24 mouse cellular contexts compared by ENCODE assay signal in genomic region chr11:12041787-12042186, GRCm38 (mm10). TPM values are rescaled to one million over a fixed set of nuclear protein-coding genes. Genes with fewer than 3 reads are reported as not detected.
"Had no signal": no experiment of that assay in that cellular context is flagged by ENCODE, and none has a peak within 500 bp of the region (broad histone marks: within the 10 kb centered on the region; RNA-seq: fewer than 3 reads in every experiment).

No protein-coding gene starts in this region.

- H3K9me3 ChIP-seq: heart, embryonic 10.5 days; heart, embryonic 12.5 days; hindbrain, embryonic 10.5 days; hindbrain, embryonic 12.5 days; intestine, embryonic 15.5 days; limb, embryonic 10.5 days; limb, embryonic 12.5 days had no signal

- H3K4me2 ChIP-seq: heart, embryonic 12.5 days; hindbrain, embryonic 12.5 days; hindbrain, embryonic 14.5 days; intestine, embryonic 15.5 days; limb, embryonic 12.5 days had no signal

- H3K4me3 ChIP-seq: gastrocnemius, adult 2 months; heart, embryonic 10.5 days; heart, embryonic 12.5 days; hindbrain, embryonic 10.5 days; hindbrain, embryonic 12.5 days; intestine, embryonic 15.5 days; layer of hippocampus, adult 2 months; left cerebral cortex, adult 2 months; limb, embryonic 10.5 days; limb, embryonic 12.5 days had no signal

- DNase-seq: gastrocnemius, adult 2 months; gastrocnemius, postnatal 10 days; gastrocnemius, postnatal 25 days; heart, adult 18-20 months; heart, postnatal 10 days; heart, postnatal 4 days; kidney, adult 18-20 months; kidney, adult 8-10 months; kidney, postnatal 10 days; kidney, postnatal 25 days; kidney, postnatal 4 days had no signal

- H3K4me1 ChIP-seq: hindbrain, embryonic 10.5 days; intestine, embryonic 15.5 days; limb, embryonic 12.5 days had no signal

- H3K36me3 ChIP-seq: heart, embryonic 12.5 days; hindbrain, embryonic 12.5 days; intestine, embryonic 15.5 days; limb, embryonic 12.5 days had no signal

- ATAC-seq: hindbrain, embryonic 16.5 days; inflammation-experienced regulatory T-cells, adult 6 months; intestine, embryonic 15.5 days; intestine, postnatal 0 days had no signal

- H3K27ac ChIP-seq: gastrocnemius, adult 2 months; heart, embryonic 10.5 days; hindbrain, embryonic 10.5 days; hindbrain, embryonic 12.5 days; hindbrain, embryonic 14.5 days; intestine, embryonic 15.5 days; layer of hippocampus, adult 2 months; left cerebral cortex, adult 2 months; limb, embryonic 10.5 days; limb, embryonic 12.5 days had no signal

- H3K9ac ChIP-seq: heart, embryonic 12.5 days; hindbrain, embryonic 12.5 days; hindbrain, embryonic 14.5 days; intestine, embryonic 15.5 days; limb, embryonic 12.5 days had no signal

RNA-seq across cellular contexts. Expression of gene Grb10, which starts 3.3 kb away (rescaled TPM):
- polyA plus RNA-seq: inflammation-experienced regulatory T-cells, adult 6 months had no signal
